Mouse (Mus musculus): ENCODE data around the gene Crip2. TPM values are rescaled to one million over a fixed set of nuclear protein-coding genes. Genes with fewer than 3 reads are reported as not detected.

The Crip2 gene
- total RNA-seq, 2 experiments from 2014 or later, result 1,259 to 1,405 TPM

GRCm38 (mm10) chr12:113145591-113145990, 5.6 kb downstream of the Crip2 start:
- no peak for DNase-seq
- intact Hi-C loops (cut with DNase I), result no loop called here

- intact Hi-C loops (cut with DNase I), result no loop called here
Measured at GRCm38 (mm10) chr12:113146112-113147057, 6.3 kb downstream of the Crip2 start, which contains the start of gene Crip1. Crip1 (plus strand) TSS chr12:113146316.

GRCm38 (mm10) chr12:113147481-113147880, 7.4 kb downstream of the Crip2 start:
- DNase-seq, result peak in 1 of 2 experiments; percentile 68
- intact Hi-C loops (cut with DNase I), result no loop called here

More at GRCm38 (mm10) chr12:113146112-113147057, 6.3 kb downstream of the Crip2 start, which contains the start of gene Crip1:
- DNase-seq, result peak; percentile 90 to 95

DNA sequence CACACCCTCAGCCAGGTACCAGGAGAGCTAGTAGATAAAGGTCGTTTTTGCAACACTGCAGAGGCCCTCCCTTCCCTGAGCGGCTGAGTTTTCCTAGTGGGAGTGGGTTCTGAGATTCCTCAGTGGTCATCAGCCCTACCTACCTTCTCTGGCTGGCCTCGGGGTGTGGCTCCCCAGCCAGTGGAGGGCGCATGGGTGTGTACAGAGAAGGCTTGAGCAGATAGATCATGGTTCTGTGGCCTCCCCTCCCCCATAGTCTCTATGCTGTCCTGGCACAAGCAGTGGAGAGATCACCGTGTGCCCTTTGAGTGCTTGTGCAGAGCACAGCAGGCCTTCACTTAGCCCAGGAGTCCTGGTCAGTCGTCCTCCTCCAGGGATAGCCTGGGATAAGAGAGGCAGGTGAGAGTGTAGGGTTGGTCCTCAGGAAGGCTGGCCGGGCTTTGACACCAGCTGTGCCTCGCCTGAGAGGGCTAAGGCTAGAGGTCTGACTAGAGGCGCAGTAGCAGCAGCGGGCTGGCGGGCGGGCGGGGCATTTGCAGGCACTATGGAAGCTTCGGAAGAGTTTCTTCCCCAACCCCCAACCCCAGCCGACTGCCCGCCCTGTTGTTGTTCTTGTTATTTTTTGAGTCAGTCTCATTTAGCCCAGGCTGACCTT, 8.5 kb downstream of the Crip2 start:
- intact Hi-C loops (cut with DNase I), result no loop called here
- DNase-seq, result peak; percentile 73 to 77

GRCm38 (mm10) chr12:113149341-113149740, 9.3 kb downstream of the Crip2 start:
- DNase-seq, result peak in 1 of 2 experiments; percentile 56
- intact Hi-C loops (cut with DNase I), result no loop called here

- DNase-seq, result peak in 1 of 2 experiments; percentile 27
- intact Hi-C loops (cut with DNase I), result no loop called here
Measured at GRCm38 (mm10) chr12:113149896-113150295, 9.9 kb downstream of the Crip2 start.

DNA sequence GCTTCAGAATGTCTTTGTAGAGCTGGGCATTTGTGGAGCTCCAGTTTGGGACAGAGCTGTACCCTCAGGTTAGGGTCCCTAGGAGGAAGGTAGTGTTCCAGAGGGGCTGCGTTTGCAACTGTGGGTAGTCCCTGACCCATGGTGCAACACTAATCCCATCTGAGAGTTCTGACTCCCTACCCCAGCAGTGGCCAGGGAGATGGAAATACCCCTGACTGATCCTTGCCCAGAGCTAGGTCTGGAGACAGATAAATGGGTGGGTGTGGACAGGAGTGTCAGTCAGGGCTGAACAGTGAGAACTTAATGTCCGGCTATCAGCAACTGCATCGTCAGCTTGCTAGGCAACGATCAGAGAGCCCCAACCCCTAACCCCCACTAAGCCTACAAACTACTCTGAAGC, 10.6 kb downstream of the Crip2 start:
- DNase-seq, result peak in 1 of 2 experiments; percentile 14
- intact Hi-C loops (cut with DNase I), result no loop called here

- DNase-seq, result peak in 1 of 2 experiments; percentile 50
- intact Hi-C loops (cut with DNase I), result no loop called here
Measured at GRCm38 (mm10) chr12:113151046-113151445, 11.0 kb downstream of the Crip2 start.

GRCm38 (mm10) chr12:113151661-113152271, 11.7 kb downstream of the Crip2 start:
- intact Hi-C loops (cut with DNase I), result no loop called here
- DNase-seq, result peak; percentile 70 to 73

DNA sequence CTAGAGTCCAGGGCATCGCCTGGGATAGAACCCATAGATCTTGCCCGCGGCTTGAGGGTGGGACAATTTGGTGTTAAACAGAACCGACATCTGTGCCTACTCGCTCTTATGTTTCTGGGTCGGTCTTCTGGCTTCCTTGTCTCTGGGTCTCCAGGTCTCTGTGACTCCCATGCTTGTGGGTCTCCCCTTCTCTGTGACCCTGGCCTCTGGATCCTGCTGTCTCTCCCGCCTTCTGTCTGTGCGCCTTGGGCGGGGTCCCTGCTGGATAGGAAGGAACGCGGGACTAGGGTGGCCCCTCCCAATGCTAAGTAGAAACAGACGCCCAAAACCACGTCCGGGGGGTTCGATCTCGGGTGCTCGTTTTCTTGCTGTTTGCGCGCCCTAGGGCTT, 12.2 kb downstream of the Crip2 start:
- intact Hi-C loops (cut with DNase I), result no loop called here
- peak in 1 of 2 experiments; percentile 52 for DNase-seq

GRCm38 (mm10) chr12:113152991-113153525, 13.0 kb downstream of the Crip2 start:
- DNase-seq, result peak in 1 of 2 experiments; percentile 23
- intact Hi-C loops (cut with DNase I), result no loop called here

DNA sequence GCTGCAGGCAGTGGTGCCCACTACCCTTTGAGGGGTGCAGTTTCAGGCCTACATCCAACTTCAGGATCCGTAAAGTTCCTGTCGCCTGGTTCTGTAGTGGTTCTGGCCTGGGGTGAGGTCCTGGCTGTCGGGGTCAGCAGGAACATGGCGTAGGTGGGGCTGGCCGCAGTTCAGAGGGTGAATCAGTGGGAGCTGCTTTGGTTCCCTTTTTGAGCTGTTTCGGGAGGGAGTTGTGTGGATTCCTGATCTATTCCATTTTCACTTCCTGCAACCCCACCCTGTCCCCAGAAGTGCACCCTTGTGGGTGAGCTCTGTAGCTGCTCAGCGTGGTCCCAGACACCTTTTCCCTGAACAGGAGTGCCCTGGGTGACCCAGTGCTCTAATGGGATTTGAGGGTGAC, 13.9 kb downstream of the Crip2 start:
- intact Hi-C loops (cut with DNase I), result loop anchor here (2.0 kb wide), 1 partner anchor 149 kb away; no protein-coding TSS in a partner anchor

GRCm38 (mm10) chr12:113154747-113155075, 14.7 kb downstream of the Crip2 start:
- DNase-seq, result no peak
- intact Hi-C loops (cut with DNase I), result loop anchor here (2.0 to 5.0 kb wide), 2 partner anchors 150 to 197 kb away; no protein-coding TSS in a partner anchor

More for the DNA sequence above, 13.9 kb downstream of the Crip2 start:
- no peak for DNase-seq

GRCm38 (mm10) chr12:113155076-113155771, 15.2 kb downstream of the Crip2 start:
- intact Hi-C loops (cut with DNase I), result loop anchor here (2.0 to 5.0 kb wide), 2 partner anchors 150 to 198 kb away; no protein-coding TSS in a partner anchor
- peak in 1 of 2 experiments; percentile 70 for DNase-seq

DNA sequence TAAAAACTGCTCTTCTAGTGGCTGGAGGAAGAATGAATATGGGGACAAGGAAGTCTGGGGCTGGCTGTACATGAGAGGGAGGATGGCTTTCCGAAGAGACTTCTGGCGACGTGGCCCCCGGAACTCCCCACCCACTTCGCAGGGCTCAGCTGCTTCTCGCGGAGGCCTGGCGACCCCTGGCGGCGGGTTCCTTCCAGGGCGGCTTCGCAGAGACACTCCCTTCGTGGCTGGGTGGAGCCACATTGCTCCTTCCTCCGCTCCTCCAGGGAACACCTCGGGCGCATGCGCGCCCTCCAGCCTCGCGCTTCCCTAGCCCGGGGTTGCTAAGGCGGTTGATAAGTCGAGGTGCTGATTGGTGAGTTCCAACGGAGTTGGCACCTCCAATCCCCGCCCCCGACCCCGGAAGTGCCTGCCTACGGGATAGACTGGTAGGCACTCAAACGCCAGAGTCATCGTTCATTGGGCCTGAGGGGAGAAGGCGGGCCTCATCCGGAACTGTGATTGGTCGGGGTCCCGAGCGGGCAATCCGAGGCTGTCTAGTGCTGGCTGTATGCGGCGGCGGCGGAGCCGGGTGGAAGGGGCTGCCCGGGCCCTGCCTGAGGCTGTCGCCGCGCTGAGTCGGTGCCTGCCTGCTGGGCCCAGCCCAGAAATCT, 16.0 kb downstream of the Crip2 start, which contains the start of gene Tedc1:
Gene Tedc1 (plus strand): TSS at position 535 of the 653 bp plus-strand sequence.
- DNase-seq, result peak in 1 of 2 experiments; percentile 100
- intact Hi-C loops (cut with DNase I), result loop anchor here (1.0 to 5.0 kb wide), 3 partner anchors 37 to 199 kb away; no protein-coding TSS in a partner anchor

GRCm38 (mm10) chr12:113156540-113156929, 16.5 kb downstream of the Crip2 start:
- intact Hi-C loops (cut with DNase I), result loop anchor here (1.0 to 5.0 kb wide), 2 partner anchors 37 to 199 kb away; no protein-coding TSS in a partner anchor
- DNase-seq, result no peak

GRCm38 (mm10) chr12:113157002-113157401, 17.0 kb downstream of the Crip2 start:
- intact Hi-C loops (cut with DNase I), result loop anchor here (5.0 kb wide), 1 partner anchor 200 kb away; no protein-coding TSS in a partner anchor
- DNase-seq, result peak in 1 of 2 experiments; percentile 14

- intact Hi-C loops (cut with DNase I), result loop anchor here (5.0 kb wide), 1 partner anchor 200 kb away; no protein-coding TSS in a partner anchor
- no peak for DNase-seq
Measured at GRCm38 (mm10) chr12:113157521-113157920, 17.5 kb downstream of the Crip2 start.

DNA sequence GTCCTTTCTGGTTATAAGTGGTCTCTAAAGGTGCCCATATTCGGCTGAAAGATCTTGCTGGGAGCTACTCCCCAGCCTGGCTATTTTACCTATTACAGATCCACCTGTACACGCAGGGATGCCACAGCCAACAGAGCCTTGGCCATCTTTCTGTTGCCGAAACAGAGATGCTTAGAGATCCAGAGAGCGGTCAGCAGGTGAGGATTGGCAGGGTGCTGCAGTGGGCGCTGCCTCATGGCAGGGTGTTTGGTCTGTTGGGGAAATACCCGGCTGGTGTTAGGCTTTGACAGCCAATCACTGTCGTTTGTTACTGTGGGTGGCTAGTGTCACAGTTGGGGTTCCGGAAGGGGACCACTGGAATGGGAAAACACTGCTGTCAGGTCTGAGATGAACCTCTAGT, 17.9 kb downstream of the Crip2 start:
- intact Hi-C loops (cut with DNase I), result loop anchor here (5.0 kb wide), 1 partner anchor 201 kb away; no protein-coding TSS in a partner anchor
- DNase-seq, result peak in 1 of 2 experiments; percentile 1
